Mouse (Mus musculus): ENCODE results near the gene Prr23a3.

Gene Prr23a3

GRCm38 (mm10) chr9:98864571-98864970, at the start of gene Prr23a3:
TSS of gene Prr23a3 (plus strand) at chr9:98864767.
- no peak for DNase-seq (ENCODE audit: extremely low read depth, low read depth, low spot score)

- no peak for DNase-seq (ENCODE audit: extremely low read depth, low read depth, low spot score)
Measured at GRCm38 (mm10) chr9:98816066-98816465, 48.5 kb upstream of the Prr23a3 start.

DNA sequence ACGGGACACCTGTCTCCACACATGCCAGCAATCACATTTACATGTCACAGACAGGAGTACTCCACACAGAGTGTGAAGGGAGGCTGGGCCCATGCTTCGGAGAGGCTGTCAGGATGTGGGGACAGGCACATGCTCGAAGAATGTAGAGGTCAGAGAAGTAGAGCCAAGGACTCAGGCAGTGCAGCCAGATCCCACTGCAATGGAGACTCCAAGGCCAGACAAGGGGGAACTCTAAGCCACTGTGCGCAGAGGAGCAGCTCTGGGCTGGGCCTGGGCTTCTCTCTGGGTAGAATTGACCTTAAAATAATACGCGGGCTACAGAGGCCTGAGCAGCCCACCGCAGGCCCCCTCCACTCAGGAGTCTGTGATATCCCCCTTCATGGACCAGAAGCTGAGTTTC, 47.0 kb upstream of the Prr23a3 start:
- no peak for DNase-seq (ENCODE audit: extremely low read depth, low read depth, low spot score)

DNA sequence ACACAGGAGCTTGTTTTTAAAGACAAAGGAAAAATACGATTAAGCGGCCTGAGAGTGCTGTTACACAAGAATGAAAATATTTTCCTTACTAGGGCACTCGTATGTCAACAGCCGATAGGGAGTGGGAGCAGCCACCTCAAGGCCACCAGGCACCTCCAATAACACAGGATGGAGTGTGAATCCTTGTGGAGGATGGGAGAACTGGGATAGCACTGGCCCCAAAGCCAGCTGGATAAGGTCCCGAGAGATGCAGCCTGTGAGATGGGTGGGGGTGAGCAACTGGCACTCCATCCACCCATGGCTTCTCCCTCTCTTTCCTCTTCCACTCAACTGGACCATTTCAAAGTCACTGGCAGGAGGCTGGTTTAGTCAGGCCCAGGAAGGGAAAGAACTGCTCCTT, 45.6 kb upstream of the Prr23a3 start:
- DNase-seq (ENCODE audit: extremely low read depth, low read depth, low spot score) = no peak

- DNase-seq (ENCODE audit: extremely low read depth, low read depth, low spot score) = no peak
Measured at GRCm38 (mm10) chr9:98819481-98819880, 45.1 kb upstream of the Prr23a3 start.

DNA sequence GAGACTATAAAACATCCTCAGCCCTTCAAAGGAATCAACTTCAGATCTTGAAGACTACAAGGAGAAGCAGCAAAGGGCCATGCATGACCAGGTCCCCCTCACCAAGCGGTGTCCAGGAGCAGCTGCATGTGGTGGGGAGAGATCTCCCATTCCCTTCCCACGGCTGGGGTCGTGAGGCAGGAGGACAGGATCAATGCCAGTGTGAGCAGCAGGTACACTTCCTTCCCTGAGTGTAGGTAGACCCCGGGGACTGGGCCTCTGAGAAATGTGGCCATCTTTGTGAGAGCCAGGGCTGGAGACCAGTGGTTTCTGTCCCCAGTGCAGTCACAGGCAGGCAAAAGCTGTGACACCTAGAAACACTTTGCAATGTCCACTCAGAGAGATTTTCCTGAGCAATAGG, 44.1 kb upstream of the Prr23a3 start:
- no peak for DNase-seq (ENCODE audit: extremely low read depth, low read depth, low spot score)

- DNase-seq (ENCODE audit: extremely low read depth, low read depth, low spot score) = no peak
Measured at GRCm38 (mm10) chr9:98821067-98821466, 43.5 kb upstream of the Prr23a3 start.

DNA sequence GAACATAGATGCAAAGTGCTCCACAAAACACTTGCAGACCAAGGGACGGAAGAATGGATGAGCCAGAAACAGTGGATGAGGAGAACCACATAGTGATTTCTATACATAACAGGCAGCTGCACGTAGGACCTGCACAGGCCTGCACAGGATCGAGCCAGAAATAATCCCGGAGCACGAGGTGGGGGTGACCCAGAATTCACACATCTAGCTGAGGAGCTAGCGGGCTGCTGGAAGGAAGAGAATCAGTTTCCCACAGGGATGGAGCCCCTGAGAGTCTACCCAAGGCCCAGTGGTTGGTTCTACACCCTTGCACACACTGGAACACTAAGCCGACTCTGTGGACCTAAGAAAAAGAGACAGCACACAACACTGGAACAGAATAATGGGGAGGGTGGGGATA, 40.8 kb upstream of the Prr23a3 start:
- no peak for DNase-seq (ENCODE audit: extremely low read depth, low read depth, low spot score)

DNA sequence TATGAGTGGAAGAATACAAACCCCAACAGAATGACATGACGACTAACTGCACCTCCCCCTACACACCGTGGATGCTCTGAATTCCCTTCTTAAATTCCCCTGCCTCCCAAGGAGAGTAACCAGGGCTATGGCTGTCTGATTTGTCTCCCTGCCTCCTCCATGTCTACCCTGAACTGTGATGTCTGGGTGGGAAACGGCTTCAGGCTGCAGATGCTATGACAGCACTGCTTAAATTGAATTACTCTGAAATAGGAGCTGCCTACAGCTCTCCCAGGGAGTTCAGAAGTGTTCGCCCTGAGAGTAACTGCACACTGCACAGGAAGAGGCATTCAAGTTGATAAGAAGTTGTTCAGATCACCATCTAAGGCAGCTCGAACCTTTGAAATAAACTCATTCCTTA, 35.1 kb upstream of the Prr23a3 start:
- no peak for DNase-seq (ENCODE audit: extremely low read depth, low read depth, low spot score)

GRCm38 (mm10) chr9:98837537-98838074, 27.0 kb upstream of the Prr23a3 start:
- no peak for DNase-seq (ENCODE audit: extremely low read depth, low read depth, low spot score)

GRCm38 (mm10) chr9:98842117-98842516, 22.4 kb upstream of the Prr23a3 start, which contains the start of gene Prr23a1:
TSS of gene Prr23a1 (plus strand) at chr9:98842503.
- no peak for DNase-seq (ENCODE audit: extremely low read depth, low read depth, low spot score)

DNA sequence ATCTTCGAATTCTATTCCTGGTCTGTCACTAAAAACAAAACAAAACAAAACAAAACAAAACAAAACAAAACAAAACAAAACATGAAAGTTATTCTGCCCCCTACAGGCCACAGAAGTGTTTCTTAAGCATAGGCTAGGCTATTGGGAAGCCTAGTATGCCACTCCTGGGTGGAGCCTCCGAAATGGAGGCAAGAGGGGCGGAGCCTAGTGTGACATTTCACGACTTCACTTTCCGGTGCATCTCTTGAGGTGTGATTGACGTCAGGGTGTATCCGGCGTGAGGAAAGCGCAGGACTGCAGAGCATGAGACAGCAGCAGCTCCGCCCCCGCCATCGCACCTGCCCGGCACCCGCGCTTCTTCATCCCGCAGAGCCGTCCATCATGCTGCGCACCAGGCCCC, 8.4 kb upstream of the Prr23a3 start, which contains the start of gene Prr23a2:
TSS of gene Prr23a2 (plus strand) at position 285 of the 400 bp plus-strand sequence.
- DNase-seq (ENCODE audit: extremely low read depth, low read depth, low spot score) = no peak

DNA sequence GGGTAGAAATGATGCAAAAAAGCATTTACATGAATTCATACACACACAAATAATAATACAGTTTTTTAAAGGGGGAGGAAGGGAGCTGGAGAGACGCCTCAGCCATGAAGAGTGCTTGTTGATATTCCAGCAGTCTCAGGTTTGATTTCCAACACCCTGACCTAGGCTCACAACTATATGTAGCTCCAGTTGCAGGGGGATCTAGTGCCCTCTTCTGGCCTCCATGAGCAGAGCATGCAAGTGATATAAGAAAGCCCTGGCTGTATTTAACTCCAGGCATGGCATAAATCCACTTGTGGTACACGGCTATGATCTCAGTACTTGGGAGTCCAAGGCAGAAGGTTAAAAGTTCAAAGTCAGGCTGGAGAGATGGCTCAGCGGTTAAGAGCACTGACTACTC, 1.1 kb upstream of the Prr23a3 start:
- no peak for DNase-seq (ENCODE audit: extremely low read depth, low read depth, low spot score)

DNA sequence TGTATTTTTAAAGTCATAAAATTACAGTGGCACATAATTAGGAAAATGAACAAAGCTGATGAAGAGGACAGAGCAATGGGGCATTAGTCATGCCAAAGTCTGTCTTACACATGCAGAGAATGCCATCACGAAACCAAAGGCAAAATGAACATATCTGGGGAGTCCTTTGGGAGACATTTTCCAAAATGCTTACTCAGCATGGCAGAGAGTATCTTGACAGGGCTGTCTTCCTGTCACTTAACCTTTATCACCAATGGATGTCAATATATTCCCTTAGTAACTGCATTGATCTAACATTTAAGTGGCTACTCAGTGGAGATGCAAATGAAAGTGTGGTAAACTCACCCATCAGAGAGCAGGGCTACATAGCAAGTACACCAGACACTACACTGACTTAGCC, 36.9 kb downstream of the Prr23a3 start:
- no peak for DNase-seq (ENCODE audit: extremely low read depth, low read depth, low spot score)

DNA sequence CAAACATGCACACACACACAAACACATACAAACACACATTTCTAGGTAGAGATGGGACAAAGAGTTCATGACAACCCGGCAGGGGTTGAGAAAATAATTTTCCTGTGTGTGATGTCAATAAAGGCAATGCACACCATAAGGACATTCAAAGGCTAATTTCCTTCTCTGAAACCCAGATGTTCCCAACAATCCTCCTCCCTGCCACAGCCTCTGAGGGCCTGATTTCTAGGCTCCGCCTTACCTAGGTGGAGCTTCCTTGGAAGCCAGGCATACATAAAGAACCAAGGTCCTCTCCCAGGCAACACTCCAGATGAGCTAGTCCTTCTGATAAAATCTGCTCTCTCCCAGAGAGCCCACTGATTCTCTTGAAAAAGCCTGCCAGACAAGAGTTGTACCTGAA, 38.3 kb downstream of the Prr23a3 start, which contains the start of gene 7420426K07Rik:
TSS of gene 7420426K07Rik (plus strand) at position 301 of the 400 bp plus-strand sequence.
- no peak for DNase-seq (ENCODE audit: extremely low read depth, low read depth, low spot score)
